Mouse (Mus musculus) lung, adult 2 months (tissue): ENCODE results near the gene Prss32. TPM values are rescaled to one million over a fixed set of nuclear protein-coding genes. Genes with fewer than 3 reads are reported as not detected.

ENCODE experiments used
- DNase-seq: peaks from one replicate; pipeline ENCODE4 v3.0.0; 2022
- H3K4me1 ChIP-seq: fragments of 200-500 bp; 2 replicates; pipeline ENCODE4 v1.6.1; 2011; ENCODE audit warnings: low read length; ENCODE audit not compliant: control insufficient read depth, insufficient read depth
- H3K4me3 ChIP-seq: fragments of 200-500 bp; replicated peaks from 2 replicates; pipeline ENCODE3; 2011; ENCODE audit warnings: low read depth, mild to moderate bottlenecking, control low read depth, low read length; ENCODE audit errors: extremely low read depth
- CTCF ChIP-seq: fragments of 200-500 bp; IDR thresholded peaks from 2 replicates; pipeline ENCODE4 v1.5.1; 2011; ENCODE audit warnings: mild to moderate bottlenecking, low read length, control low read depth; ENCODE audit not compliant: insufficient read depth
- POLR2A ChIP-seq: fragments of 200-500 bp; IDR thresholded peaks from 2 replicates; pipeline ENCODE4 v1.6.1; 2011; ENCODE audit warnings: low read depth, mild to moderate bottlenecking, control low read depth, low read length, borderline replicate concordance; ENCODE audit errors: extremely low read depth
- WGBS: fragments of 180-500 bp; shearing (Covaris S2); methylation state at CpG from one replicate; pipeline ENCODE4 v1.1.7; 2018; 5-methylcytosine and 5-hydroxymethylcytosine counted together
- polyA plus RNA-seq: library from polyadenylated mRNA; depleted of rRNA; stranded (reverse); fragments of >200 nt; gene quantifications from 2 replicates; pipeline ENCODE4 v1.2.3, GENCODE M21; 2012

Gene Prss32
- polyA plus RNA-seq, 1 experiment: not detected

DNA sequence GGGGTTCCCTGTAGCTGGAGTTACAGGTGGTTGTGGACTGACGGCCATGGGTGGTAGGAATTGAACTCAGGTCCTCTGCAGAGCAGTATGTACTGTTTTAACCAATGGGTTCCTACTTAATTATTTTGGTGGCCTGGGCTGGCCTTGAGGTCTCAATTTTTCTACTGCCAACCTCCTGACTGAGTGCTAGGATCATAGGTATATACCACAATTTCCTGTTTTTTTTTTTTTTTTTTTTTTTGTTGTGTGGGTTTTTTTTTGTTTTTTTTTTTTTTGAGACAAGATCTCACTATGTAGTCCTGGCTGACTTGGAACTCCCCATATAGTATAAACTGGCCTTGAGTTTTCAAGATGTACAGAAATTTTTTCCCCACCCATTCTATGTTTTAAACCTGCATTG, 12.5 kb upstream of the Prss32 start:
- no peak for DNase-seq
- H3K4me3 ChIP-seq: no peak overlapping the region
- WGBS: 94% methylated on average over 1 of the region's 1 CpGs
- TF ChIP-seq CTCF (no peak), POLR2A (no peak)
- no peaks in the 10 kb centered on the region for H3K4me1 ChIP-seq

DNA sequence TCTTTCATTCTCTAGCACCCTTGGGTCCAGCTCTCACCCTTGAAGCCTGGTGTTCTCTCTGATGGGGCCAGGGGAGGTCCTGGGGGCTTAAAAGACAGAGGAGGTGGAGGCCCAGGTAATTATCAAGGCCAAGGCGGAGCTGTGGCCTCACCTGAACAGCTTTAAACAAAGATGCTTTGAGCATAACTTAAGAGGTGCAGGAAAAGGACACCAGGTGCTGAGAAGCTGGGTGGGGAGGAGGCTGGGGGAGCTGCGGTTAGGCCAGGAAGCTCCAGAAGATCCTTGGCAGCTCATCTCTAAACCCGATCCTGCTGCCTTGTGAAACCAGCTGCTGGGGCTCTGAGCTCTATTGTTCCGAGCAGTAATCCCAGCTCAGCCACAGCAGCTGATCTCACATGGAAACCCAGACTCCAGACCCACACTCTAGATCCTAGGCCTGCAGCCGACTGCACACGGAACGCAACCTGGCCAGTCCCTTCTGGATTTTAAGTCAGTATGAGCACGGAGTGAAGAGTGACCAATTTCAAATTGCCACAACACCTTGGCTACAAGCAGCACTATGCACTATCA, 7.6 kb upstream of the Prss32 start, which contains the start of gene Prss33:
Gene Prss33 (minus strand): TSS at position 51 of the 570 bp plus-strand sequence.
- 81% methylated on average over 8 of the region's 8 CpGs for WGBS
- no peak for TF ChIP-seq CTCF
- Histone ChIP-seq H3K4me1 (no peaks in the 10 kb centered on the region), H3K4me3 (no peak within 1 kb of the TSS)
- DNase-seq: no peak

DNA sequence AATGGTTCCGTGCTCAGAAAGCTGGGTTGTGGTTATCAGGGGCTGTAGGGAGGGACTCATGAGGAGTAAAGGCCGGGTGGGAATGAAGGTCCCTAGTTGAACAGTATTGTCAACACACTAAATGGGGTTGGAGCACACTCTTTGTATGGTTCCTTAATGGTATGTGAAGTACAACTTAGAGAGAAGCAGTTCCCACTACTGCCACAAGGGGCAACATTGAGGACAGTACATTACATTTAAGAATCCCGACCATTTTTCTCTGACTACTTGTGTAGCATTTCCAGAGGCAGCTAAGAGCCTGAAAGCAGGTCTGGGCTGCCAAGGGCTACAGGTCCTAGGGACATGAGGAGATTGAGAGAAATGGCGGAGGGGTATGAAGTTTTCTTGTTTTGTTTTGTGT, 2.5 kb upstream of the Prss32 start:
- peak; percentile 66 for TF ChIP-seq CTCF
- no peak for TF ChIP-seq POLR2A
- WGBS: 30% methylated on average over 4 of the region's 4 CpGs
- H3K4me3 ChIP-seq: no peak overlapping the region
- peak; percentile 46 for DNase-seq
- no peaks in the 10 kb centered on the region for H3K4me1 ChIP-seq

DNA sequence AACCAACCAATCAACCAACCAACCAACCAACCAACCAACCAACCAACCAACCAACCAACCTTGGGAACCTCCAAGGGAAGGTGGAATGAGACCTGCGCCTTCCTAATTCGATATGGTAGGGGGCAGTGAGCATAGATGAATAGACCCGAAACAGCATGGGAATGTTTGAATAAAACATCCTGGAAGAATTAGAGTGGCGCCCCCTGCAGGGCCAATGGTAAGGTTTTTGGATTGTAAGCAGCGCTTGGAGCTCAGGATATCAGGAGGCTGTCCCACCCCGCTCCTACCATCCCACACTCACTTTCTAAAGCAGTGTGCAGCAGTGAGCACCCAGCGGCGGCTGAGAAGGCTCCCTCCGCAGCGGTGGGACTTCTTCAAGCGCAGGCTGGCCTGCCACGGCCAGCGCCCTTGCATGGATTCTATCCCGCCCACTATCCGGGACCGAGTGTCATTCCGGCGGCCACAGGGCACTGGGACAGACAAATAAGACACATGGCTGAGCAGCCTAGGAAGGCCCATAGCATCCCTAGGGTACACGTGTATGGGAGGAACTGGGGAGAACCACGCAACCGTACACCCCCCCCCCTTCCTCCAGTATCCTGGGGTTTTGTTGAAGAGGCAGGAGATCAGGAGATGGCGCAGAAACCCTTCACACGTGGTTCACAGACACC, 379 bp upstream of the Prss32 start:
- 63% methylated on average over 23 of the region's 23 CpGs for WGBS
- no peak for DNase-seq
- H3K4me3 ChIP-seq: no peak overlapping the region
- H3K4me1 ChIP-seq: no peaks in the 10 kb centered on the region
- TF ChIP-seq POLR2A (no peak), CTCF (0 out of 2 replicates have a peak, but pooled peaks have one; percentile 2)

DNA sequence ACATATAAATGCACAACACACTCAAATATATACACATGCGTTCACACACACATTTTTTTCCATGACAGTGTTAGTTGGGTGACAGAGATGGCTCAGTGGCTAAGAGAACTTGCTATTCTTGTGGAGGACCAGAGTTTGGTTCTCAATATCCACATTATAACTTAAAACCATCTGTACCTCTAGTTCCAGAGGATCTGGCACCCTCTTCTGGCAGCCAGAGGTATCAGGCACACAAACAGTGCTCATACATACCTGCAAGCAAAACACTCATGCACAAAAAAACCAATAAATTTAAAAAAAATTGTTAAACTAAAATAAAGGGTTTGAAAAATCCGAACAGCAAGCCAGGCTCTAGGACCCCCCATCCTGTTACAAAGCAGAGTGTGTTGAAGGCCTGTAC, 6.4 kb downstream of the Prss32 start:
- 63% methylated on average over 2 of the region's 2 CpGs for WGBS
- TF ChIP-seq POLR2A (no peak), CTCF (no peak)
- no peak for DNase-seq
- Histone ChIP-seq H3K4me3 (no peak overlapping the region), H3K4me1 (no peaks in the 10 kb centered on the region)

DNA sequence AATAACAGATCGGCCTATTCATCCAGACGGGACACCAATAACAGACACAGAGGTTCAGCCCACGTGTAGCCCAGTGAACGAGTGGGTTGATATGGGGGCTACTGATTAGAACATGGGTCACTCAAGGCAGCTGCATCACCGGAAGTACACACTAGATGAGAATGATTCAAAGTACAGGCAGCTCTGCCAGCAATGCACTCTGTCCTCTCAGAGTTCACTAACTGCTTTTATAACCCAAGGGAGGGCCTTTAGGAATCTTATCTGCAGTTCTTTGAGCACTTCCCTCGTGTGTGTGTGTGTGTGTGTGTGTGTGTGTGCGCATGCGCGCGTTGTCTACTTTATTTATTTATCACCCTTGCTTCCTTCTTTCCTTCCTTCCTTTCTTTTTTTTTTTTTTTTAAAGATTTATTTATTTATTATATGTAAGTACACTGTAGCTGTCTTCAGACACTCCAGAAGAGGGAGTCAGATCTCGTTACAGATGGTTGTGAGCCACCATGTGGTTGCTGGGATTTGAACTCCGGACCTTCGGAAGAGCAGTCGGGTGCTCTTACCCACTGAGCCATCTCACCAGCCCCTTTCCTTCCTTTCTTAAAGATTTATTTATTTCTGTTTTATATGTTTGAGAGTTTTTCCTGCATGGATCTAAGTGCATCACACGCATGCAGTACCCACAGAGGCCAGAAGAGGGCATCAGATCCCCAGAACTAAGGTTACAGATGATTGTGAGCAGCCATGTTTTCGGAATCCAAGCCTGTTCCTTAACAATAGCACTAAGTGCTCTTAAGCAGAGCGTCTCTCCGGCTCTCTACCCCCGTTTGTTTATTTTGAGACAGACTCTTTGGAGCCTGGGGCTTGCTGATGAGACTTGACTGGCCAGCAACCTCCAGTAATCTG, 7.4 kb downstream of the Prss32 start:
- Histone ChIP-seq H3K4me3 (no peak overlapping the region), H3K4me1 (no peaks in the 10 kb centered on the region)
- peak; percentile 69 for DNase-seq
- 32% methylated on average over 19 of the region's 19 CpGs for WGBS
- TF ChIP-seq POLR2A (no peak), CTCF (peak; percentile 63)

DNA sequence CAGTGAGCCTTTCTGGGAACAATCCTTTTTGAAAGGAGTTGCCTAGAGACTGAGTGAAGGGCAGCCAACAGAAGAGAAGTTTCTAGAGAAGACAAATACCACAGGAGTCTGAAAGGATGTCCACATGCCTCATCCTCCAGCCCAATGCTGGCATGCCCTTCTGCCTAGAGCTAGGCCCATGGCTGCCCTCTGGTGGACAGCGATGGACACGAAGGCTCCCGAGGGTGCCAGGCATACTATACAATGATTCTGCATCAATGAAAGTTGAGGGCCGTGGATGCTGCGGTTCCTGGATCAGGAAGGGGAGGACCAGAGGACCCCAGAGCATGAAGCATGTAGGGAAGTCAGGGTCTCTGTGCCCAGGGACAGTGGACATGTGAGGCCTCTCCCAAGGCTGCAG, 9.6 kb downstream of the Prss32 start:
- no peak for TF ChIP-seq POLR2A
- peak; percentile 62 for TF ChIP-seq CTCF
- peak; percentile 30 for DNase-seq
- WGBS: 42% methylated on average over 5 of the region's 5 CpGs
- no peak overlapping the region for H3K4me3 ChIP-seq
- no peaks in the 10 kb centered on the region for H3K4me1 ChIP-seq

DNA sequence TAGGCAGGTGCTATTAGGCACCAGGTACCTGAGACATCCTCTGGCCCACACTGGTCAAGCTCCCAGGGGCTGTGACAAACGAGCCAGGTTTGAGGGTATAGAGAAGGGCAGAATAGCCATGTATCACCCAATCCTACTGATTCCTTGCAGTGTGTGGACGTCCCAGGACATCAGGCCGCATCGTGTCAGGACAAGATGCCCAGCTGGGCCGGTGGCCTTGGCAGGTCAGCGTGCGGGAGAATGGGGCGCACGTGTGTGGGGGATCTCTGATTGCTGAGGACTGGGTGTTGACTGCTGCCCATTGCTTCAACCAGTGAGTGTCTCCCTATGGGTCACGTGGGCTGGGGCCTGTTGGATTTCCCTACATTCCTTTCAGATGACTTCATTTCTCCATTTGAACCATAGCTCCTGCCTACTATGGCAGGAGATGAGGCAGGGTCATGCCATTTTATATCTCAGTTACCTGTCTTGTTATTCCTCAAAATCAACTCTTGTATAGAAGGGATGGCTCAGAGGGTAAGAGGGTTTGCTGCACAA, 10.6 kb downstream of the Prss32 start:
- DNase-seq: no peak
- WGBS: 79% methylated on average over 10 of the region's 10 CpGs
- H3K4me3 ChIP-seq: no peak overlapping the region
- H3K4me1 ChIP-seq: no peaks in the 10 kb centered on the region
- TF ChIP-seq POLR2A (no peak), CTCF (no peak)

DNA sequence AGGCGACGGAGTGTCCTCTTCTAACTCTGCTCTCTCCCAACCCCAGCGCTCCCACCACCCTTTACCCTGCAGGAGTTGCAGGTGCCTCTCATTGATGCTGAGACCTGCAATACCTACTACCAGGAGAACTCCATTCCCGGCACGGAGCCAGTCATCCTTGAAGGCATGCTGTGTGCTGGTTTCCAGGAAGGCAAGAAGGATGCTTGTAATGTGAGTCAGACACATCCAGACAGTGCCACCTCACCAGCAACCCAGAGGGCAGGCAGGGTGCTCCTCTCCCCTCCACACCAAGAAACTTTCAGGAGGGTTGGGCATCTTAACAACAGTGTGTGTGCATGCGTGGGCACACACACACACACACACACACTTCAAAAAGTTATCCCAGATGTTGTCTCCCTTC, 13.5 kb downstream of the Prss32 start:
- Histone ChIP-seq H3K4me1 (no peaks in the 10 kb centered on the region), H3K4me3 (no peak overlapping the region)
- DNase-seq: no peak
- WGBS: 86% methylated on average over 6 of the region's 6 CpGs
- TF ChIP-seq CTCF: no peak
- no peak for TF ChIP-seq POLR2A
